Mouse (Mus musculus) layer of hippocampus, adult 8-10 months (tissue): ENCODE data around the gene Dnttip1. TPM values are rescaled to one million over a fixed set of nuclear protein-coding genes. Genes with fewer than 3 reads are reported as not detected.
A peak's percentile ranks its signal among the peaks of the same experiment; 100 is the strongest.
"Not testable (repeated sequence)": the region's sequence is repeated elsewhere in the genome, so short reads cannot be mapped to it uniquely, and the experiment has no call there.

Experiments
- DNase-seq, 2 experiments: peaks; one replicate each; pipeline ENCODE4 v3.0.0; 2022; ENCODE audit warnings: low spot score in 2 of 2
- total RNA-seq, 4 experiments: library from RNA; stranded (reverse); gene quantifications; 2 replicates each; pipeline ENCODE4 v1.2.4; 2022

Gene Dnttip1
- total RNA-seq = 10 to 100 TPM; 32.6 to 36.7 (median 35.3) TPM

GRCm38 (mm10) chr2:164745843-164746479 lies at the start of gene Dnttip1, which contains the start of gene Wfdc3:
Gene Dnttip1, plus strand, starts transcription at chr2:164745983.
Gene Wfdc3, minus strand, starts transcription at chr2:164745931.
- peak; percentile 87 to 91 for DNase-seq

- no peak for DNase-seq
Measured at GRCm38 (mm10) chr2:164698201-164698600, 47.6 kb upstream of the Dnttip1 start, which contains the start of gene Spint4. Gene Spint4, plus strand, starts transcription at chr2:164698501.

GRCm38 (mm10) chr2:164700959-164701358 lies 44.8 kb upstream of the Dnttip1 start:
- no peak for DNase-seq

GRCm38 (mm10) chr2:164701761-164702160 lies 44.0 kb upstream of the Dnttip1 start:
- DNase-seq = no peak

- DNase-seq = no peak
Measured at GRCm38 (mm10) chr2:164704235-164704634, 41.5 kb upstream of the Dnttip1 start.

GRCm38 (mm10) chr2:164705328-164705727 lies 40.5 kb upstream of the Dnttip1 start:
- DNase-seq = no peak

GRCm38 (mm10) chr2:164705991-164706390 lies 39.8 kb upstream of the Dnttip1 start:
- DNase-seq = no peak

GRCm38 (mm10) chr2:164715005-164715404 lies 30.8 kb upstream of the Dnttip1 start, which contains the start of gene Spint5:
Gene Spint5, plus strand, starts transcription at chr2:164715305.
- DNase-seq = no peak

GRCm38 (mm10) chr2:164716194-164716786 lies 29.5 kb upstream of the Dnttip1 start:
- DNase-seq = not testable (repeated sequence)

- DNase-seq = no peak
Measured at GRCm38 (mm10) chr2:164723276-164723675, 22.5 kb upstream of the Dnttip1 start.

GRCm38 (mm10) chr2:164725895-164726619 lies 19.7 kb upstream of the Dnttip1 start:
- peak in 1 of 2 experiments; percentile 68 for DNase-seq

GRCm38 (mm10) chr2:164731719-164732118 lies 14.1 kb upstream of the Dnttip1 start:
- no peak for DNase-seq

- no peak for DNase-seq
Measured at GRCm38 (mm10) chr2:164733259-164733658, 12.5 kb upstream of the Dnttip1 start.

GRCm38 (mm10) chr2:164734839-164735238 lies 10.9 kb upstream of the Dnttip1 start:
- DNase-seq = no peak

GRCm38 (mm10) chr2:164735446-164735845 lies 10.3 kb upstream of the Dnttip1 start:
- no peak for DNase-seq

- no peak for DNase-seq
Measured at GRCm38 (mm10) chr2:164737377-164738090, 8.2 kb upstream of the Dnttip1 start.

- no peak for DNase-seq
Measured at GRCm38 (mm10) chr2:164739876-164740275, 5.9 kb upstream of the Dnttip1 start.

GRCm38 (mm10) chr2:164744987-164745386 lies 796 bp upstream of the Dnttip1 start:
- no peak for DNase-seq

GRCm38 (mm10) chr2:164746693-164747092 lies 910 bp downstream of the Dnttip1 start:
- DNase-seq = no peak

- DNase-seq = no peak
Measured at GRCm38 (mm10) chr2:164748191-164748590, 2.4 kb downstream of the Dnttip1 start.

- no peak for DNase-seq
Measured at GRCm38 (mm10) chr2:164748991-164749390, 3.2 kb downstream of the Dnttip1 start.

GRCm38 (mm10) chr2:164752454-164752853 lies 6.7 kb downstream of the Dnttip1 start:
- DNase-seq = no peak
